Mouse (Mus musculus) adrenal gland, postnatal 14 days (tissue): Measurements from ENCODE around the gene Rpl3. TPM values are rescaled to one million over a fixed set of nuclear protein-coding genes. Genes with fewer than 3 reads are reported as not detected.
A peak's percentile ranks its signal among the peaks of the same experiment; 100 is the strongest.

ENCODE experiments used
- DNase-seq: peaks from one replicate; pipeline ENCODE4 v3.0.0; 2021; ENCODE audit warnings: mixed read lengths
- total RNA-seq: library from RNA; stranded (reverse); gene quantifications from 2 replicates; pipeline ENCODE4 v1.2.3, GENCODE M21; 2021

Gene Rpl3
- total RNA-seq, 1 experiment from 2014 or later: 594 TPM

GRCm38 (mm10) chr15:80070095-80070644, 21.5 kb downstream of the Rpl3 start:
- DNase-seq: no peak

- no peak for DNase-seq
Measured at GRCm38 (mm10) chr15:80069171-80069570, 22.5 kb downstream of the Rpl3 start.

- peak; percentile 61 for DNase-seq
Measured at GRCm38 (mm10) chr15:80066538-80066937, 25.1 kb downstream of the Rpl3 start.

- peak; percentile 79 for DNase-seq
Measured at GRCm38 (mm10) chr15:80065414-80065813, 26.3 kb downstream of the Rpl3 start.

GRCm38 (mm10) chr15:80064965-80065364, 26.7 kb downstream of the Rpl3 start:
- DNase-seq: no peak

GRCm38 (mm10) chr15:80062821-80063220, 28.8 kb downstream of the Rpl3 start:
- no peak for DNase-seq

GRCm38 (mm10) chr15:80062339-80062738, 29.3 kb downstream of the Rpl3 start:
- no peak for DNase-seq

- no peak for DNase-seq
Measured at GRCm38 (mm10) chr15:80061071-80061550, 30.6 kb downstream of the Rpl3 start.

- DNase-seq: no peak
Measured at GRCm38 (mm10) chr15:80060356-80061070, 31.2 kb downstream of the Rpl3 start.

GRCm38 (mm10) chr15:80059606-80060005, 32.1 kb downstream of the Rpl3 start:
- DNase-seq: no peak

GRCm38 (mm10) chr15:80058151-80058550, 33.5 kb downstream of the Rpl3 start:
- no peak for DNase-seq

- peak; percentile 91 for DNase-seq
Measured at GRCm38 (mm10) chr15:80054034-80054710, 37.5 kb downstream of the Rpl3 start.

GRCm38 (mm10) chr15:80053381-80054033, 38.2 kb downstream of the Rpl3 start:
- peak; percentile 70 for DNase-seq

GRCm38 (mm10) chr15:80051782-80052181, 39.9 kb downstream of the Rpl3 start:
- no peak for DNase-seq

- no peak for DNase-seq
Measured at GRCm38 (mm10) chr15:80051092-80051761, 40.4 kb downstream of the Rpl3 start.

GRCm38 (mm10) chr15:80050093-80050492, 41.6 kb downstream of the Rpl3 start:
- peak; percentile 68 for DNase-seq

GRCm38 (mm10) chr15:80047973-80048372, 43.7 kb downstream of the Rpl3 start:
- no peak for DNase-seq

- no peak for DNase-seq
Measured at GRCm38 (mm10) chr15:80047242-80047641, 44.4 kb downstream of the Rpl3 start.

- no peak for DNase-seq
Measured at GRCm38 (mm10) chr15:80045749-80046148, 45.9 kb downstream of the Rpl3 start.

- DNase-seq: no peak
Measured at GRCm38 (mm10) chr15:80044249-80044648, 47.4 kb downstream of the Rpl3 start.

- DNase-seq: no peak
Measured at GRCm38 (mm10) chr15:80042152-80042551, 49.5 kb downstream of the Rpl3 start.

GRCm38 (mm10) chr15:80038110-80038391, 53.6 kb downstream of the Rpl3 start:
- DNase-seq: no peak
